Mouse (Mus musculus): ENCODE data around the gene Rab30.
A peak's percentile ranks its signal among the peaks of the same experiment; 100 is the strongest.

GRCm38 (mm10) chr7:92827981-92828380 is 86.6 kb downstream of the Rab30 start:
- no peak for TF ChIP-seq POLR2A (IDR thresholded peaks at IDR 0.05; ENCODE audit: extremely low read depth, insufficient read depth, low read length)
- TF ChIP-seq CTCF (IDR thresholded peaks at IDR 0.05; ENCODE audit: extremely low read depth, insufficient read depth, low read length): peak; percentile 40; the same call in 1 of the 2 replicates
